Mouse (Mus musculus) bone marrow macrophage, adult 2 months (primary cell): ENCODE results near the gene Gcnt1.

Source experiments
- CTCF ChIP-seq: IDR thresholded peaks from 2 replicates; pipeline ENCODE4 v1.5.1; 2012; ENCODE audit warnings: low read depth, mild to moderate bottlenecking, low read length, moderate library complexity
- POLR2A ChIP-seq: IDR thresholded peaks from 2 replicates; pipeline ENCODE4 v1.6.1; 2012; ENCODE audit warnings: mild to moderate bottlenecking, low read depth, low read length, borderline replicate concordance

GRCm38 (mm10) chr19:17408591-17408990, 35.9 kb upstream of the Gcnt1 start:
- TF ChIP-seq CTCF (no peak), POLR2A (no peak)
